ENCODE assay signal across 14 mouse cellular contexts in the genomic region with DNA sequence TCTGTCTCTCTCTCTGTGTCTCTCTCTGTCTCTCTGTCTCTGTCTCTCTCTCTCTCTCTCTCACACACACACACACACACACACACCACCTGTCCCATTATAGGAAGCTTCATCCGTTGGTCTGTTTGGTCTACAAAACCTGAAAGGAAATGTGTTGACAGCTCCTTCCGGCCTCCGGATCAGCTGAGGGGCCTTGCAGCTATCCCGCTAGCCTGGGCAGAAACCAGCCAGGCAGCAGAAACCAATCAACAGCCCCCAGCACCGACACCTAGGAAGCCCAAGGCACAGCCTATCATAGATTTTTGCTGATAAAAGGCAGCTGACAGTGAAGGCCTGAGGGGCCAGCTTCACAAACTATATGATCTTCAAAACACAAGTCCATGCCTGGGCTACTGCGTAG. TPM values are rescaled to one million over a fixed set of nuclear protein-coding genes. Genes with fewer than 3 reads are reported as not detected.
DNase-seq lines count a peak whose midpoint lies in the region; ATAC-seq and TF ChIP-seq lines count a peak whose summit lies in the region.
"Had no signal": no experiment of that assay in that cellular context is flagged by ENCODE, and none has a peak within 500 bp of the region (broad histone marks: within the 10 kb centered on the region; RNA-seq: fewer than 3 reads in every experiment).

No protein-coding gene starts in this region.

- peak; percentile 44 for DNase-seq in kidney, postnatal 10 days
- DNase-seq in kidney, adult 11 months = no peak
- no peak for DNase-seq in MEL (ENCODE audit: low read depth, low spot score)
- peak; percentile 27 for DNase-seq in thymus, adult 2 months
- no peak for DNase-seq in cerebellum, postnatal 10 days
- no peak for DNase-seq in c-Kit-positive CD71-positive TER-119-positive erythroid progenitor cells, embryonic 14.5 days (ENCODE audit: low spot score)
- DNase-seq in midbrain, embryonic 14.5 days = no peak
- DNase-seq: gastrocnemius, postnatal 14 days; right cerebral cortex, postnatal 25 days had no signal

- no peak overlapping the region for H3K9ac ChIP-seq in MEL (ENCODE audit: control insufficient read depth, low read depth, low read length, poor library complexity, severe bottlenecking)
- H3K9ac ChIP-seq in liver, embryonic 16.5 days (ENCODE audit: low read depth, low read length) = no peak overlapping the region
- no peak overlapping the region for H3K9ac ChIP-seq in midbrain, embryonic 14.5 days (replicated peaks; ENCODE audit: low read length)
- H3K9ac ChIP-seq: hindbrain, embryonic 14.5 days; liver, embryonic 14.5 days had no signal

- TF ChIP-seq RAD21 in MEL (IDR thresholded peaks at IDR 0.05; ENCODE audit: low read depth, low read length) = no peak

- peaks cover 0 to 15% of the 10 kb centered on the region in 2 experiments; a peak in 2 of 4 replicates for H3K36me3 ChIP-seq in MEL (ENCODE audit: control insufficient read depth in 1 of 2, insufficient read depth in 2 of 2, low read length in 2 of 2)
- no peaks in the 10 kb centered on the region for H3K36me3 ChIP-seq in liver, embryonic 16.5 days (ENCODE audit: control insufficient read depth, insufficient read depth)
- H3K36me3 ChIP-seq in thymus, adult 2 months (ENCODE audit: control insufficient read depth, insufficient read depth, low read length) = no peaks in the 10 kb centered on the region
- no peaks in the 10 kb centered on the region for H3K36me3 ChIP-seq in midbrain, embryonic 14.5 days (ENCODE audit: control insufficient read depth, insufficient read depth, low read length)
- H3K36me3 ChIP-seq: forebrain, embryonic 10.5 days had no signal

- ATAC-seq in liver, embryonic 16.5 days (ENCODE audit: low read depth) = peak; percentile 48; the same call in 1 of the 2 replicates
- ATAC-seq in midbrain, embryonic 14.5 days (ENCODE audit: low FRiP score, low TSS enrichment) = no peak
- ATAC-seq: midbrain, embryonic 16.5 days had no signal

- no peak overlapping the region for H3K4me2 ChIP-seq in liver, embryonic 16.5 days (ENCODE audit: low read depth, low read length)
- H3K4me2 ChIP-seq in midbrain, embryonic 14.5 days (ENCODE audit: low read length) = no peak overlapping the region
- H3K4me2 ChIP-seq: hindbrain, embryonic 14.5 days had no signal

- peaks cover 15 to 21% of the 10 kb centered on the region in 2 experiments for H3K4me1 ChIP-seq in MEL (ENCODE audit: control insufficient read depth in 1 of 2, insufficient read depth in 2 of 2, low read length in 2 of 2)
- peaks cover 14% of the 10 kb centered on the region for H3K4me1 ChIP-seq in liver, embryonic 16.5 days (ENCODE audit: control insufficient read depth, low read depth, low read length)
- H3K4me1 ChIP-seq in thymus, adult 2 months (replicated peaks; ENCODE audit: control insufficient read depth, insufficient read depth, low read length) = peaks cover 26% of the 10 kb centered on the region
- no peaks in the 10 kb centered on the region for H3K4me1 ChIP-seq in midbrain, embryonic 14.5 days (ENCODE audit: control insufficient read depth, insufficient read depth, low read length)

- H3K4me3 ChIP-seq in MEL (ENCODE audit: control insufficient read depth in 1 of 2, insufficient read depth in 1 of 2, low read depth in 2 of 2, low read length in 2 of 2) = no peak overlapping the region
- H3K4me3 ChIP-seq in liver, embryonic 16.5 days (ENCODE audit: low read depth, low read length) = no peak overlapping the region
- H3K4me3 ChIP-seq in thymus, adult 2 months (ENCODE audit: control insufficient read depth, insufficient read depth, low read length) = no peak overlapping the region
- no peak overlapping the region for H3K4me3 ChIP-seq in midbrain, embryonic 14.5 days (replicated peaks; ENCODE audit: low read depth, low read length)
- H3K4me3 ChIP-seq: forebrain, embryonic 10.5 days had no signal

- TF ChIP-seq EP300 in MEL (IDR thresholded peaks at IDR 0.05; ENCODE audit: low read depth in 1 of 2, low read length in 2 of 2) = no peak

- no peak overlapping the region for H3K27ac ChIP-seq in MEL (ENCODE audit: control insufficient read depth, low read depth, low read length)
- H3K27ac ChIP-seq in liver, embryonic 16.5 days (ENCODE audit: low read length) = peak overlapping the region; percentile 58
- H3K27ac ChIP-seq in thymus, adult 2 months (ENCODE audit: control insufficient read depth, insufficient read depth, low read length) = peak overlapping the region; percentile 68
- no peak overlapping the region for H3K27ac ChIP-seq in midbrain, embryonic 14.5 days (replicated peaks; ENCODE audit: low read depth, low read length)
- H3K27ac ChIP-seq: forebrain, embryonic 10.5 days; hindbrain, embryonic 14.5 days; liver, embryonic 14.5 days had no signal

- no peaks in the 10 kb centered on the region for H3K27me3 ChIP-seq in MEL (ENCODE audit: control insufficient read depth in 1 of 2, insufficient read depth in 2 of 2, low read length in 2 of 2)
- no peaks in the 10 kb centered on the region for H3K27me3 ChIP-seq in liver, embryonic 16.5 days (ENCODE audit: control insufficient read depth, insufficient read depth, low read depth, low read length)
- H3K27me3 ChIP-seq in thymus, adult 2 months (ENCODE audit: control insufficient read depth, insufficient read depth, low read length) = no peaks in the 10 kb centered on the region
- H3K27me3 ChIP-seq in midbrain, embryonic 14.5 days (ENCODE audit: control insufficient read depth, insufficient read depth, low read length) = no peaks in the 10 kb centered on the region

- no peak for TF ChIP-seq POLR2A in MEL (IDR thresholded peaks at IDR 0.05; ENCODE audit: control insufficient read depth in 1 of 2, insufficient read depth in 1 of 2, low read depth in 1 of 2, low read length in 2 of 2, poor library complexity in 1 of 2)
- no peak for TF ChIP-seq POLR2A in thymus, adult 2 months (IDR thresholded peaks at IDR 0.05; ENCODE audit: control insufficient read depth, extremely low read depth, insufficient read depth, low read length, poor library complexity)

- H3K79me2 ChIP-seq in MEL (ENCODE audit: control insufficient read depth, insufficient read depth, low read length, poor library complexity) = no peaks in the 10 kb centered on the region

- no peak for TF ChIP-seq CTCF in MEL (IDR thresholded peaks at IDR 0.05 in 2 of 3, conservative IDR thresholded peaks at IDR 0.05 in 1 of 3; ENCODE audit: control insufficient read depth in 1 of 3, insufficient read depth in 1 of 3, low read depth in 2 of 3, low read length in 3 of 3, poor library complexity in 1 of 3, severe bottlenecking in 1 of 3)
- no peak for TF ChIP-seq CTCF in thymus, adult 2 months (IDR thresholded peaks at IDR 0.05; ENCODE audit: borderline replicate concordance, control insufficient read depth, extremely low read depth, insufficient read depth, low read length, poor library complexity)

- no peaks in the 10 kb centered on the region for H3K9me3 ChIP-seq in MEL (replicated peaks; ENCODE audit: insufficient read depth, low read length)
- H3K9me3 ChIP-seq in liver, embryonic 16.5 days (replicated peaks; ENCODE audit: control insufficient read depth, low read length) = no peaks in the 10 kb centered on the region
- H3K9me3 ChIP-seq in midbrain, embryonic 14.5 days (ENCODE audit: control insufficient read depth, low read length) = no peaks in the 10 kb centered on the region
- H3K9me3 ChIP-seq: forebrain, embryonic 10.5 days had no signal

- 19% methylated on average over 6 of the region's 6 CpGs for WGBS in liver, embryonic 16.5 days (ENCODE audit: insufficient replicate concordance)
- 9% methylated on average over 6 of the region's 6 CpGs for WGBS in thymus, adult 2 months
- WGBS in midbrain, embryonic 14.5 days = 79% methylated on average over 6 of the region's 6 CpGs

TF ChIP-seq in MEL, 35 proteins besides CTCF, POLR2A, EP300 and RAD21:
- TF ChIP-seq TCF12 (IDR thresholded peaks at IDR 0.05; ENCODE audit: low read depth, low read length) (0 out of 2 replicates have a peak, but pooled peaks have one; percentile 4), JUND (IDR thresholded peaks at IDR 0.05; ENCODE audit: low read depth, low read length) (no peak), ETS1 (IDR thresholded peaks at IDR 0.05; ENCODE audit: low read depth, low read length) (peak; percentile 40), ELF1 (IDR thresholded peaks at IDR 0.05; ENCODE audit: low read depth, low read length) (0 out of 2 replicates have a peak, but pooled peaks have one; percentile 10), NRF1 (IDR thresholded peaks at IDR 0.05; ENCODE audit: insufficient read depth, low read depth, low read length, poor library complexity, severe bottlenecking) (no peak), SMC3 (IDR thresholded peaks at IDR 0.05; ENCODE audit: low read depth, low read length) (no peak), MXI1 (IDR thresholded peaks at IDR 0.05; ENCODE audit: low read depth, low read length) (no peak)
TF ChIP-seq in MEL: peak in this region for 3.

RNA-seq across cellular contexts. Expression of a gene that starts 7.1 kb away (rescaled TPM):
- 44.4 and 49.0 TPM in 2 replicates for total RNA-seq in MEL (2012; rRNA removed)
- 100 to 1,000 TPM in 1 of 2 experiments, 10 to 100 TPM in 1; 67.6 to 180 TPM for polyA plus RNA-seq in MEL (2012; ENCODE audit: insufficient read depth in 1 of 2, insufficient read length in 2 of 2, low read depth in 1 of 2, low replicate concordance in 2 of 2, missing spikeins in 1 of 2)
- polyA plus RNA-seq in liver, embryonic 16.5 days (2015; fragmentation: Nextera tagmentation; extraction: Ambion mirVana) = 10.6 and 11.2 TPM in 2 replicates
- polyA plus RNA-seq in thymus, adult 2 months (2012; rRNA removed) = 21.6 and 22.0 TPM in 2 replicates
- 0.72 and 0.86 TPM in 2 replicates for polyA plus RNA-seq in midbrain, embryonic 14.5 days (2014; fragmentation: Nextera tagmentation; extraction: Ambion mirVana)

Comparison
In these comparisons a context has a peak if more than half of its experiments do, and no peak if none do; other contexts are left out.
1. DNase-seq: peak in kidney, postnatal 10 days (single experiment) and thymus, adult 2 months (single experiment); none in kidney, adult 11 months (single experiment), MEL (single experiment), cerebellum, postnatal 10 days (0 of 2), c-Kit-positive CD71-positive TER-119-positive erythroid progenitor cells, embryonic 14.5 days (single experiment) and midbrain, embryonic 14.5 days (single experiment).
2. H3K27ac ChIP-seq: peak in liver, embryonic 16.5 days (single experiment) and thymus, adult 2 months (single experiment); none in MEL (single experiment) and midbrain, embryonic 14.5 days (single experiment).